13 mouse cellular contexts compared by ENCODE assay signal in the genomic region with DNA sequence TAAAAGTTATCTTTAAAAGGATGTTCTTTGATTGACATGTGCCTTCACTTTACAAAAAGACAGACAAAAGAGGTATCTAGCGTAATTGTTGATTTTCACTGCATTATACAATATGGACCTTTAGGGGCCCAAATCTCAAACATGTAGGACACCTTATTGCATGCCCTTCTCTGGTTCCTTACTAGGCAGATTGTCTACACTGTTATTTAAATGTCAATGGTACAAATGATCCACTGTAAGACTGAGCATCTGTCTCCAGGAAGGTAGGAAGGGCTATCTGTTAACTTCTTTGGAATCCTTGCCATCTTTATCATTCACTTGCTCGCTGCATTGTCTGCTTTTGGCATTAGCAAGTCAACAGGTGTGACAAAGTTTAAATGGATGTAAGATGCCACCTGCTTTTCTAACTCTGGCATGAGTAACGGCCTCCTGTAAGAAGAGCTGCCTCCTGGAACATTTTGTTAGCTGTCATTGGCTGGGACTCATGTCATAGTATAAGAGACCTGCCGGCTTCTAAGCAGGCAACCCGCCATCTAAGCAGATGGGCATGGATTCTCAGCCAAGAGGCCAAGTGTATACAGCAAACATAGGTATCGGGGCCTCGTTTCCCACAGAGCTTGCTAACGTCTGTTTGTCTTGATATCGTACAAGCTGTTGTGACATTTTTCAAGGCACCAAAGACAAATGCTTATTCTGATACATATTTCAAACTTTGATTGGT.
DNase-seq lines count a peak whose midpoint lies in the region; ATAC-seq and TF ChIP-seq lines count a peak whose summit lies in the region.
"Had no signal": no experiment of that assay in that cellular context is flagged by ENCODE, and none has a peak within 500 bp of the region (broad histone marks: within the 10 kb centered on the region; RNA-seq: fewer than 3 reads in every experiment).

No protein-coding gene starts in this region.

- no peaks in the 10 kb centered on the region for H3K9me3 ChIP-seq in hindbrain, postnatal 0 days (ENCODE audit: low read length)
- no peaks in the 10 kb centered on the region for H3K9me3 ChIP-seq in hindbrain, embryonic 11.5 days (ENCODE audit: control insufficient read depth, low read length)
- H3K9me3 ChIP-seq in forebrain, embryonic 16.5 days (ENCODE audit: control insufficient read depth, low read length), result no peaks in the 10 kb centered on the region
- H3K9me3 ChIP-seq: limb, embryonic 13.5 days; midbrain, embryonic 15.5 days; neural tube, embryonic 12.5 days had no signal

- DNase-seq in hindbrain, postnatal 0 days (ENCODE audit: low spot score), result peak; percentile 83
- DNase-seq in hindbrain, embryonic 11.5 days (ENCODE audit: low spot score), result no peak
- peak; percentile 90 for DNase-seq in cerebellum, adult 11-12 months
- DNase-seq in lung, adult 18-20 months, result no peak
- DNase-seq in retina, postnatal 1 day, result no peak
- DNase-seq: spleen, adult 18-20 months had no signal

- H3K4me1 ChIP-seq in hindbrain, postnatal 0 days (ENCODE audit: insufficient read depth, low read length), result no peaks in the 10 kb centered on the region
- no peaks in the 10 kb centered on the region for H3K4me1 ChIP-seq in hindbrain, embryonic 11.5 days (replicated peaks; ENCODE audit: control insufficient read depth, insufficient read depth, low read length)
- H3K4me1 ChIP-seq in forebrain, embryonic 16.5 days (replicated peaks; ENCODE audit: control insufficient read depth, insufficient read depth, low read length), result peaks cover 5% of the 10 kb centered on the region
- H3K4me1 ChIP-seq: limb, embryonic 13.5 days had no signal

- H3K4me3 ChIP-seq in hindbrain, postnatal 0 days (ENCODE audit: low read length), result no peak overlapping the region
- H3K4me3 ChIP-seq in hindbrain, embryonic 11.5 days (ENCODE audit: low read depth, low read length), result no peak overlapping the region
- no peak overlapping the region for H3K4me3 ChIP-seq in forebrain, embryonic 16.5 days (replicated peaks; ENCODE audit: low read length)
- H3K4me3 ChIP-seq: limb, embryonic 13.5 days; midbrain, embryonic 15.5 days; neural tube, embryonic 12.5 days had no signal

- 59% methylated on average over 9 of the region's 9 CpGs for WGBS in hindbrain, postnatal 0 days
- WGBS in hindbrain, embryonic 11.5 days, result 88% methylated on average over 9 of the region's 9 CpGs
- WGBS in forebrain, embryonic 16.5 days, result 52% methylated on average over 9 of the region's 9 CpGs

- no peak overlapping the region for H3K27ac ChIP-seq in hindbrain, postnatal 0 days
- H3K27ac ChIP-seq in hindbrain, embryonic 11.5 days (ENCODE audit: low read depth, low read length), result no peak overlapping the region
- H3K27ac ChIP-seq in forebrain, embryonic 16.5 days (ENCODE audit: low read length), result no peak overlapping the region
- H3K27ac ChIP-seq: kidney, postnatal 0 days; limb, embryonic 13.5 days; midbrain, embryonic 15.5 days; neural tube, embryonic 12.5 days had no signal

- no peak for TF ChIP-seq CTCF in hindbrain, postnatal 0 days (IDR thresholded peaks at IDR 0.05; ENCODE audit: low read depth)

- peak; percentile 87 for ATAC-seq in hindbrain, postnatal 0 days
- no peak for ATAC-seq in hindbrain, embryonic 11.5 days (ENCODE audit: low FRiP score)
- peak; percentile 96 for ATAC-seq in forebrain, embryonic 16.5 days
- ATAC-seq in inflammation-experienced regulatory T-cells, adult 6 months, result no peak
- ATAC-seq: activated CD4-positive, CD25-positive, alpha-beta regulatory T cell, adult 4 months; midbrain, embryonic 15.5 days had no signal

- H3K9ac ChIP-seq in hindbrain, postnatal 0 days (replicated peaks; ENCODE audit: low read length), result no peak overlapping the region
- no peak overlapping the region for H3K9ac ChIP-seq in hindbrain, embryonic 11.5 days (ENCODE audit: low read depth, low read length)
- no peak overlapping the region for H3K9ac ChIP-seq in forebrain, embryonic 16.5 days (replicated peaks; ENCODE audit: low read depth, low read length)
- H3K9ac ChIP-seq: limb, embryonic 13.5 days; midbrain, embryonic 15.5 days; neural tube, embryonic 12.5 days had no signal

- H3K27me3 ChIP-seq in hindbrain, postnatal 0 days (ENCODE audit: insufficient read depth, low read length), result no peaks in the 10 kb centered on the region
- no peaks in the 10 kb centered on the region for H3K27me3 ChIP-seq in hindbrain, embryonic 11.5 days (ENCODE audit: control insufficient read depth, insufficient read depth, low read length)
- H3K27me3 ChIP-seq in forebrain, embryonic 16.5 days (replicated peaks; ENCODE audit: control insufficient read depth, insufficient read depth, low read length), result no peaks in the 10 kb centered on the region
- H3K27me3 ChIP-seq: limb, embryonic 13.5 days; midbrain, embryonic 15.5 days; neural tube, embryonic 12.5 days had no signal

- no peaks in the 10 kb centered on the region for H3K36me3 ChIP-seq in hindbrain, postnatal 0 days (ENCODE audit: insufficient read depth, low read length)
- H3K36me3 ChIP-seq in hindbrain, embryonic 11.5 days (ENCODE audit: control insufficient read depth, insufficient read depth, low read length), result no peaks in the 10 kb centered on the region
- H3K36me3 ChIP-seq in forebrain, embryonic 16.5 days (ENCODE audit: control insufficient read depth, insufficient read depth), result no peaks in the 10 kb centered on the region
- H3K36me3 ChIP-seq: limb, embryonic 13.5 days; midbrain, embryonic 15.5 days; neural tube, embryonic 12.5 days had no signal

- no peak overlapping the region for H3K4me2 ChIP-seq in hindbrain, postnatal 0 days (ENCODE audit: low read depth, low read length)
- no peak overlapping the region for H3K4me2 ChIP-seq in hindbrain, embryonic 11.5 days (replicated peaks; ENCODE audit: low read depth, low read length)
- no peak overlapping the region for H3K4me2 ChIP-seq in forebrain, embryonic 16.5 days (ENCODE audit: low read length)
- H3K4me2 ChIP-seq: limb, embryonic 13.5 days; midbrain, embryonic 15.5 days; neural tube, embryonic 12.5 days had no signal

Comparison
In these comparisons a context has a peak if more than half of its experiments do, and no peak if none do; other contexts are left out.
1. ATAC-seq: peak in hindbrain, postnatal 0 days (single experiment) and forebrain, embryonic 16.5 days (single experiment); none in hindbrain, embryonic 11.5 days (single experiment) and inflammation-experienced regulatory T-cells, adult 6 months (single experiment).
2. DNase-seq: peak in hindbrain, postnatal 0 days (single experiment) and cerebellum, adult 11-12 months (single experiment); none in hindbrain, embryonic 11.5 days (single experiment), lung, adult 18-20 months (0 of 2) and retina, postnatal 1 day (single experiment).